Mouse (Mus musculus): ENCODE data around the gene Sec24a.
A peak's percentile ranks its signal among the peaks of the same experiment; 100 is the strongest.

The Sec24a gene

DNA sequence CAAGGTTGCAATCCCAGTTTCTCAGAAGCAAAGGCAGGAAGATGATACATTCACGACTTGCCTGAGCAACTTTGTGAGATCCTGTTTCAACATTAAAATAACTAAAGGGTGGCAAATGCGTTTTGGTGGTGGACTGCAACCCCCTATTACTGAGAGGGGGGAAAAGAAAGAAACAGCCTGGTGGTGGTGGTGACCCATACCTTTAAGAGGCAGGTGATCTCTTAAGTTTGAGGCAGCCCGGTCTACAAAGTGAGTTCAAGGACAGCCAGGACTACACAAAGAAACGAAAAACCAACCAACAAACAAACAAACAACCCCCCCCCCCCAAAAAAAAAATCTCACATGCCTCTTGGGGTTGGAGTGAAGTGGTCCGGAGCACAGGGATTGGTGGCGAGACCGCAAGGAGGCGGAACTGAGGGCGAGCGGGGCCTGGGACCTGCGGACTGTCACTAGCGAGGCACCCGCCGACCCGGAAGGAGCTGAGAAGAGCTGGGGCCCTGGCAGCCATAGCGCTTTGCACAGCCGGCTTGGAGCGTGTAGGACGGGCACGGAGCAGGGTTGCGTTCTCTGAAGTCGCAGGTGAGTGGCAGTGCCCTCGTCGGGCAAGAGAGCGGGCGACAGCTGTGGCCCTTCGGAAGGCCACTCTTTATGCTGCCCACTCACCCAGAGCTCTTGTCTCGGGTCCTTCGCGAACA lies at the start of gene Sec24a, which contains the start of gene Sar1b:
TSS of gene Sec24a (minus strand) at position 422 of the 695 bp plus-strand sequence.
TSS of gene Sar1b (plus strand) at position 475 of the 695 bp plus-strand sequence.
- DNase-seq (ENCODE audit: low read depth, low spot score) = peak; percentile 90

DNA sequence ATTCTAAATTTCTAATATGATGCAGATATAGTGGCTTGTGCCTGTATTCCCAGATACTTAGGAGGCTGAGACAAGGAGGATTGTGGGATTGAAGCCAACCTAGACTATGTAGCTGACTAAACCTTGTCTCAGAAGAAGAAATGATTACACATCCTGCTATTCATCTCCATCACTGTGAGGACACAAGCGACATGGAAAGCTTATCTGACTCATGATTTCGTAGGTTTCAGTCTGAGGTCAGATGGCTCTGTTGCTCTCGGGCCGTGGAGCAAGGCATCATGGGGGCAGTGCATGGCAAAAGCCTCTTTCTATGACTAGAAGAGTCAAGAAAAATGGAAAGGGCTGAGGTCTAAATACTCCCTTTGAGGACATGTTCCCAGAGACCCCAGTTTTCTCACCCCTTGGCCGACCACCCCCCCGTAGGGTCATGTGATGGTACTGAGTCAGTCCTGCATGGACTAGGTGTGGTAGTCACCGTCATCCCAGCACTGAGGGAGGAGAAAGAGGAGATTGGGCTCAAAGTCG lies 48.6 kb upstream of the Sec24a start:
- DNase-seq (ENCODE audit: low read depth, low spot score) = no peak

DNA sequence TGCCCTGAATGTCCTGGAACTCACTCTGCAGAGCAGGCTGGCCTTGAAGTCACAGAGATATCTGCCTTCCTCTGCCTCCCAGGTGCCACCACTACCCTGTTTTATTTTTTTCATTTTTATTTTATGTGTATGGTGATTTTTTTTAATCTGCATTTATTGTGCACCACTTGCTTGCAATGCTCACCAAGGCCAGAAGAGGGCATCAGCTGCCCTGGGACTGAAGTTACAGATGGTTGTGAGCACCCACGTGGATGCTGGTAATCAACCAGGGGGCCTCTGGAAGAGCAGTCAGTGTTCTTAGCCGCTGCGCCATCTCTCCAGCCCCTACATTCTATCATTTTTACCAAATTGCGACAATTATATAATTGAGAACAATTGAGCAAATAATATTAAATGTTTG lies 47.8 kb upstream of the Sec24a start:
- peak; percentile 72 for DNase-seq (ENCODE audit: low read depth, low spot score)

DNA sequence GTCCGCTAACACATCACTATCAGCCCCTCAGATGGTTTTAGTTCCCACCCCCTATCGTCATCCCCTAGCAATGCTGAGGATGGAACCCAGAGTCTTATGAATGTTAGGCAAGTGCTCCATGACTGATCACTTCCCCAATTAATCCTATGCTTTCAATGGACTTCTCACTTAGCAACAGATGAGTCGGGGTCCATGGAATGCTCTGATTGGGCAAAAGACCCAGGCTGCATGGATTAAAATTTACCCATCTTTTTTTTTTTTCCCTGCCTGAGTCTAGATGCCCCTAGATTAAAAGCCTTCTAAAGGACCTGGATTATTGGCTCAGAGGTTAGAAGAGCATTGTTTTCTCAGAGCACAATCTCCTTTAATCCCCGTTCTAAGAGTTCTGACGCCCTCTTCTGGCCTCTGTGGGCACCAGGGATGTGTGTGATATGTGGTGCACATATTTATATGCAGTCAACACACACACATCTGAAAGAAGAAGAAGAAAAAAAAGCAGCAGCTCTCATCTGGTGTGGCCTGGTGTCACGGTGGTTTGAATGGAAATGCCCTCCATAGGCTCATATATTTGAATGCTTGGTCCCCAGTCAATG lies 46.3 kb upstream of the Sec24a start:
- DNase-seq (ENCODE audit: low read depth, low spot score) = peak; percentile 52

DNA sequence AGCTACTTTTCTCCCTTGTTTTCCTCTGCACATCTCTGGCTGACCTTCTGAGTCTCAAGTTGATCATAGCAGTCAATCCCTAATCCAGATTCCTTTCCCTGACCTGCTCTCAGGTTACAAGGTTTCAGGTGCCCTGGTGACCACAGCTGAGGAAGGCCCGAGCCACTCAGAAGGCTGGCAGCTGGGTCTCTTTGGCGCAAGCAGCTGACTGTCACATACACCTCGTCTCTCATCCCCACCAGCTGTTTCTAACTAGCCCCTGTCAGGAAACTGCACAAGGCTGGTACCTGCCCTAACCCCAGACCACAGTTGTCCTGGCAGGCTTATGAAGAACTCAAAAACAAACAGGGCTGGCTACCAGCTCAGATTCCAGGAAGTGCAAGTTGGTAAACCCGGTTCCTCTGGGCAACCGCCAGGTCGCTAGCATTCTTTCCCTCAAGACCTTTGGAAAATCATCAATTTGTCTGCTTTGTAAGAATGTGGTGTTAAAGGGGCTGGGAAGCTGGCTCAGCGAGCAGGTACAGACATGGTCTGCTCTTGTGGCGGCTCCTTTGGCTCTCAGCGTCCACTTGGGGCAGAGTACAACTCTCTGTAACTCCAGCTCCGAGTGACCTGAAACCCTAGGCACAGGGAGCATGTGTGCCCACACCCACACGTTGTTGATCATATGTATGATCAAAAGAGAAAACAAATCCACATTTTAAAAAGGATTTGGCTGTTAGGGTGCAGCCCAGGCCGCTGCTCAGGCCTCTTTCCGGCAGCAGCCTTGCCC lies 43.9 kb upstream of the Sec24a start:
- DNase-seq (ENCODE audit: low read depth, low spot score) = peak; percentile 21

DNA sequence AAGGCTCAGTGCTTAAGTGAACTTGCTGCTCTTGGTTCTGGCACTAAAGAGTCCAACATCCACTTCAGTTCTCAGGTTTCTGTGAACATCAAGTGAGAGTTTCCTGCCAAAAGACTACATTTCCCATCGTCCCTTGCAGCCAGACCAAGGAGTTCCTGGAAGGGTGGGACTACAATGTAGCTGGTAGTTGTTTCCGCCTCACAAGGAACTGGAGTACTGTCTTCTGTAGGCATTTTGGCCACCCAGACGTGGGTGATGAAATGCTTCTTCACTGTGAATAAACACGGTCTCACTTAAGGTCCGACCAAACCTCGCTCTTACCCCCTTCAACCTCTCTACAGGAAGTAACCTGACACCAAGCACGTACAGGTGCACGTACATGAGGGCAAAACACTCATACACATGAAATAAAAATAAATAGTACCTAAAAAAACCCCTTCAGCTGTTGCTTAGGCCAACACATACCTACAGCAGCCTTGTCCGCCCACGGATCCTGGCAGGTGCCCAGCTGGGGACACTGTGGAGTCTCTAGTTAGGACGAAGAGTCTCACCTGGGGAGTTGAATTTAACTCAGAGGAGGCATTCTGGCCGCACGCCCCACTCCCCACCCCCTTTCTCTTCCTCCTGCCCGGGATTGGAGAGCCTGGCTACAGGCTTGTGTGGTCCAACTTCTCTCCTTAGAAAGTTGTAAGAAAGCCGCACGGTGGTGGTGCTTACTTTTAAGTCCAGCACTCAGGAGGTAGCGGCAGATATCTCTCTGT lies 42.0 kb upstream of the Sec24a start:
- peak; percentile 91 for DNase-seq (ENCODE audit: low read depth, low spot score)

DNA sequence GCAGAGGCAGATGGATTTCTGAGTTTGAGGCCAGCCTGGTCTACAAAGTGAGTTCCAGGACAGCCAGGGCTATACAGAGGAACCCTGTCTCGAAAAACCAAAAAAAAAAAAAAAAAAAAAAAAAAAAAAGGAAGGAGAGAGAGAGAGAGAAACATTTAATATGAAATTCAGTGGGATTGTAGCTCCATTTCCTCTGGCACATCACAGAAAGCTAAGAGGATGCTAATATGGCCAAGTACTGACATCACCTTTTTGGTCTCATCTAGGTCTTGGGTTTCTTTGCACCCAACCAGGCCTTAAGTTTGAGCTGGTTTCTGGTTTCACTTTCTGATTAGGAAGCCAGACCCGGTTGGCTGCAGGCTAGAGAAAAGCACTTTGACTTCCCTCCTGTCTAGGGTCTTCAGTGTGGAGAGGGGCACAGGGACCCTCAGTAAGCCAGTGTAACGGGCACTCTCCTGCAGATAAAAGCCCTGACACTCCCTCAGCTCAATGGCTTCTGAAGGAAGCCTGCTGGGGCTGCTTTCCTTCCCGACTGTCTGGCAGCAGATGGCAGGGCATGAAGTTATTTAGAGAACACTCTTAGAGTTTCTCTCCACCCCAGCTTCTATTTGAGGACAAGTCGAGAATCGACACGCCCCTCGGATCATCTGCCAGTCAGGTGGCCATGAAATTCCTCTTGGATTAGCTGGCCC lies 37.3 kb upstream of the Sec24a start:
- no peak for DNase-seq (ENCODE audit: low read depth, low spot score)

DNA sequence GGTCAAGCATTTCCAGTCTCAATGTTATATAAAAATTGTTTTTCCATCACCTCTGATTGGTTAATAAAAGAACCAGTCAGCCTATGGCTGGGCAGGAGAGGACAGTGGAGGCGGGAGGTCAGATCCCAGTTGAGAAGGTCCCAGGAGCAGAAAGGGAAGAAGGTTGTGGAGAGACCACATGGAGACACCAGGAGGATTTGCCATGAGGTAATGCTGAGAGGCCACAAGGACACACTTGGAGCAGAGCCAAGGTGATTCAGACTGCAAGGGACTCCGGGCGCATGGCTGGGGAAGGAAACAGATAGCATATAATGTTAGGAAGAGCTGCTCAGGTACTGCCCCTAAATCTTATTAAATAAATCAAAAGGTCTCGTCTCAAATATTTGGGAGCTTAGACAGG lies 32.8 kb upstream of the Sec24a start:
- no peak for DNase-seq (ENCODE audit: low read depth, low spot score)

DNA sequence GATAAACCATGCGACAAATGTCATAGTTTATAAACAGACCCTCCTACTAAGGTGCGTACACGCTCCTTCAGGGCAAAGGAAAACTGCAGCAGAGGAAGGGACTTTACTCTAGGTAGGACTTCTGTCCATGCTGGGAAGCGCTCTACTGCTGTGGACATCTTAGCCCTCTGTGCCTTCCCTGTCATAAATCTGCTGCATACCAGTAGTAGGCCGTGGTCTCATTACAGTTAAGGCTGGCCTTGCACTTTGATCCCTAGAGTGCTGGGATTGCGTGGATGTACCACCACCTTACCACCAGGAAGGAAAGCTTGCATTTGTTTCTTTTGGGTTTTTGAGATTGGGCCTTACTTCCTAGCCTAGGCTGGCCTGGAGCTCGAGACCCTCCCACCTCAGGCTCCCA lies 27.2 kb upstream of the Sec24a start:
- DNase-seq (ENCODE audit: low read depth, low spot score) = no peak

DNA sequence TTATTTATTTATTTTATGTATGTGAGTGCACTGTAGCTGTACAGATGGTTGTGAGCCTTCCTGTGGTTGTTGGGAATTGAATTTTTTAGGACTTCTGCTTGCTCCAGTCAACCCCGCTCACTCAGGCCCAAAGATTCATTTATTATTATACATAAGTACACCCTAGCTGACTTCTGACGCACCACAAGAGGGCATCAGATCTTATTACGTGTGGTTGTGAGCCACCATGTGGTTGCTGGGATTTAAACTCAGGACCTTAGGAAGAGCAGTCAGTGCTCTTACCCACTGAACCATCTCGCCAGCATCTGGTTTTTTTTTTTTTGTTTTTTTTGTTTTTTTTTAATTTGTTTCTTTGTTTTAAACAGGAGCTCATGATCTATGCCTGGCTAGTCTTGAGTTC lies 26.3 kb upstream of the Sec24a start:
- DNase-seq (ENCODE audit: low read depth, low spot score) = peak; percentile 36

DNA sequence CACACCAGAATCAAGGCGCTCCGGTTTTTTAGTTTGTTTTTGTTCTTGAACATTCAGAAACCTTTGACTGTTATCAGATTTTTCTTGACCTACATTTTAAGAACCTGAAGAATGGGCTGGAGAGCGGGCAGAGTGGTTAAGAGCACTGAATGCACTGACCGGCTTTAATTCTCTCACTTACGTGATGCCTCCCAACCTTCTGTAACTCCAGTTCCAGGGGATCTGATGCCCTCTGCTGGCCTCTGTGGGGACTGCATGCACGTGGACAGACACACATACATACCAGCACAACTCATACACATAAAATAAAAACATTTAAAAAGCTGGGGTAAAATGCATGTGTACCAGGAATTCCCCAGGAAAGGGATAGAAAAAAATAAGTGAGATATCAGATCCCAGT lies 22.5 kb upstream of the Sec24a start:
- DNase-seq (ENCODE audit: low read depth, low spot score) = peak; percentile 89

DNA sequence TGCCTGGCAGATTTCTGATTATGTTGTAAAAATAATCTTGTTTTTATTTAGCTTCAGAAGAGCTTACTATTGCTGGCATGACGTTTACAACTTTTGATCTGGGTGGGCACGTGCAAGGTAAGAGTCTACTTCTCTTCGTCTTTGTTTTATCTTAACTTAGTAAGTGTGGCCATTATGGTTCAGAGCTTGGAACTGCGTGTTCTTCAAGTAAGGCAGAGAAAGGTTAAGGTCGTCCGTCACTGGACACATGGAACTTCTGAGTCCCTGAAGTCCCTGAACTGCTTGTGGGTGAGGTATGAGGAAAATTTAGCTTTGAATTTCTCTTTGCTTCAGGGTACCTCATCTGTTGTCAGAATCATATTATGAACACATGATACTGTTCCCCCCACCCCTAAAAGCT lies 19.3 kb upstream of the Sec24a start:
- DNase-seq (ENCODE audit: low read depth, low spot score) = no peak

DNA sequence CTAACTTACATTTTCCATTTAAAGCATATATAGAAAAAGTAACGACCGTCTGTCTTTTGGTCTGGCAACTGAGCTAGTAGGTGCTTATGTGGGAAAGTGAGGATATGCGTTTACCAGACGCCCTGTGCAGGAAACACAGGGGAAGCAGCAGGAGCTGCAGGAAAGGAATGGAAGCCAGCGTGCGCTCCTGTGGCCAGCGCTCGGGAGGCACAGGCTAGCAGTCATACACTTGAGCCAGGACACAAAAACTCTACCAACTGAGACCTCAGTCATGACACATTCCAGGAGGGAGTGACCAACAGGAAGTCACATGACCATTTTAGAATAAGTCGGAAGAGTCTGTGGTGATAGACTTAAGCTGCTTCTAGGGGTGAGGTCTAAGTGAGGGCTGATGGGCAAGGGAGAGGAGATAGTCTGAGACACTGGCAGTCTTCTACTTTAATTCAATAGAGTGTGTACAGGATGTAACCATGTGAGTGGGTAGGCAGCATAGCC lies 17.4 kb upstream of the Sec24a start:
- DNase-seq (ENCODE audit: low read depth, low spot score) = no peak

DNA sequence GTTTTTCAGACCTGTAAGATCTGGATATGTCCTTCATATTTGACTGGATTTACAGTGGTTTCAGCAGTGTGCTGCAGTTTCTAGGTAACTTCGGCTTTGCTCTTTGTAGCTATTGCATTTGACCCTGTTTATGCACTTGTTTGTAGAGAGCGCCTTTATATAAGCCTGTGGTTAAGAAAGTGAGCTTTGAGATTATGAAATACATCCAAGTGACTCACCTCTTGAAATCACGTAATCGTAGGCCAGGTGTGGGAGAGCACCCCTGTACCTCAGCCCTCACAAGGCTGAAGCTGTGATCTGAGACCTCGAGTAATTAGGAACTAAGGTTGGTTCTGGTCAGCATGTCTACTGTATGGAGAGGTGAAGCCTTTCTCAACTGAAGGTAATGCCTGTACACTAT lies 14.0 kb upstream of the Sec24a start:
- DNase-seq (ENCODE audit: low read depth, low spot score) = no peak

DNA sequence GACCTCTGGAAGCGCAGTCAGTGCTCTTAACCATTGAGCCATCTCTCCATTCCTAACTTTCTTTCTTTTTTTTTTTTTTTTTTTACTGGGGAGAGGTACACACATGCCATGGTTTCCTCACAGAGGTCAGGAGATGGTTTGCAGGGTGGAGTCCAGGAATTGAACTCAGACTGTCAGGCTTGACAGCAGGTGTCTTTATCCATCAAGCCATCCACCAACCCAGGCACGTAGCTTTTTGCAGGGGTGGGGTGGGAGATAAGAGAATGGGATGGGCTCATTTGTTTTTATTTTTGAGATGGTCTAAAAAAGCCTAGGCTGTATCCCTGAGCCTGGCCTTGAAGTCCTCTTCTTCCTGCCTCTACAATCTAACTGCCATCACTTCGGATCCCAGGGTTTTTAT lies 12.1 kb upstream of the Sec24a start:
- no peak for DNase-seq (ENCODE audit: low read depth, low spot score)

DNA sequence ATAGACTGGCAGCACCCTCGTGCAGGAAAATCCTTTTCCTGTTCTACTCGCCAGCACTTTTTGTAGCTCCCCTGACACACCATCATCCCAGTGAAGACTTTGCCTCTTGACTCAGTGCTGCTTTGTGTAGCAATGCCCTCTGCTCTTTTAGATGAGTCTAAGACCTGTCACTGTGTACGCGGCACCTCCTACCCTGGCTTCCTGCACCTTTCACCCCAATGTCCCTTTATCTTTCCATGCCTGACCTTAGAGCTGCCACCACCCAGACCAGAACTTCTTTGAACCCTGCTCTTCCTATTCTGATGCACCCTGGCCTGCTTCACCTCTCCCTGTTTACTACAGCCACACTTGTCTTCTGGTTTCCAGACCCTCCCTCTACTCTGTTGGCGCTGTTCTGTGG lies 4.9 kb upstream of the Sec24a start:
- no peak for DNase-seq (ENCODE audit: low read depth, low spot score)

DNA sequence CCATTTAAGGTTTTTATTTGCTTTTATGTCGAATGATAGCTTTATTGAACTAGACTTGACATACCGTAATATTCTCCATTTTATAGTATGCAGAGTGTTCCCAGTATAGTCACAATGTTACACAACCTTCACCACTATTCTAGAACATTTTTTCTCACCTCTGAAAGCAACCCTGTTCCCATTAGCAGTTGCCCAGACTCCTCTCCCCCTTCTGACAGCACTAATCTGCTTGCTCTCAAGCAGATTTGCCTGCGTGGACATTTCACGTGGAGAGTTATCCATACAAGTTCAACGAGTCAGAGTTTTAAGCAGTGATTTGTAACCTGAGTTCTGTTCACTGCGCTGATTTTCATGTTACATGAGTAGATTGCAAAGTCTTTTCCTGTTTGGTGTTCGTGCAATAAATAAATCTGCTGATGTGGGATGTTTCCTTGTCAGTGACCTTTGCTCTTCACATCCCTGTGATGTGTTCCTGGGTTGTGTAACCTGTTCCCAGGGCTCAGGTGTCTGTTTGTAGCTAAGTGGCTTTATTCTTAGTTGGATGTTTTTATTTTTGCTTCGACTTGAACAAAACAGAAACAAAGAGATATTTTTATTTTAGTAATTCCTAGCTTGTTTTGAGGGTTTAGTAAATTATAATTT lies 4.3 kb upstream of the Sec24a start:
- DNase-seq (ENCODE audit: low read depth, low spot score) = no peak

DNA sequence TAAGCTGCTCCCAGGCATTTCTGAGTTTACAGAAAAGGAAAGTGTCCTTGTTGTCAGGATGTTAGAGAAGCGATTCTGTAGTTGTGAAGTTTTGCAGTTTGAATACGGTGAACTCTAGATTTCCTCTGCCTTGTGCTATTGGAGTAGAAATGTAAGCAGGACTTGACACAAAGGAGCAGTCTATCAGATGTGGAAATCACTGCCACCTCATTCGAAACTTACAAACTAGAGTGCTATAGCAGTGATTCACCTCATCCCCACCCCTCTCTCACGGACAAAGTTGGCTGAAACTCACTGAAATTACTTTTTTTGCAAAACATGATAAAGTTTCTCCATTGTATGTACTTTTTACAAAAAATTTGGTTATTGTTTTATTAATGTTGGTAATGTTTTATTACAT lies 1.4 kb upstream of the Sec24a start:
- no peak for DNase-seq (ENCODE audit: low read depth, low spot score)

DNA sequence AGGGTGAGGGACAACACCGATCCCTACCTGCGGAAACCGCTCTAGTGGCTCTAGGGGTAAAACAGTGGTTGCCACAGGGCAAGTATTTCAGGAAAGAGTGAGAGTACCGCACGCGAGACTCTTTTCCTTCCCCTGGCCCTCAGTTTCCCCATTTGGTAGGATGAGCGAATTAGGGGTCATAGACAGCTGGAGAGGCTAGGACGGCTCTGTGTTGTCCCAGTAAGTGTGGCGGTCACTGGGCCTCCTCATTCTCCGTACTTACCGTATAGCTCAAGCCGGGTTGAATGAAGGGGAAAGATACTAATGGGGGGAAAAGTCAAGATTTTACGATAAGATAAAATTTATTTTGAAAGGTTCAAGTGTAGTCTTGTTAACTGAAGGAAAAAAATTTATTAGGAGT lies 521 bp upstream of the Sec24a start:
- DNase-seq (ENCODE audit: low read depth, low spot score) = no peak

DNA sequence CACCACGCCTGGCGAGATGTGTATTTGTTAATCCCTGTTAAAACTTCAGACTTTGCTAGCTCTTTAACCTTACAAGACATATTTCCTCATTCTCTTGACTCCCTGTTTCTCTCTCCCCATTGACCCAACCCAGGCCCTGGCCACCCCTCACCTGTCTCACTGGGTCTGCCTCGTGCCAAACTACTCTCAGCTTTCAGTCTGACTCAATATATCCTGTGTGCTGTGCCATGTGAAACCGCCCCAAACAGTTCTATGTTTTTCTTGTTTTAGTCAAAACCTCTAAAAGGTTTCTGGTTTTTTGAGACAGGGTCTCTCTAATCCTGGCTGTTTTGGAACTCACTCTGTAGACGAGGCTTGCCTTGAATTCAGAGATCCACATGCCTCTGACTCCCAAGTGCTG lies 2.2 kb downstream of the Sec24a start:
- no peak for DNase-seq (ENCODE audit: low read depth, low spot score)

Data from R1 (cell line).